In genomic region chr10:117709326-117709830, GRCm38 (mm10) we compare ENCODE assay signal across 8 mouse cellular contexts. TPM values are rescaled to one million over a fixed set of nuclear protein-coding genes. Genes with fewer than 3 reads are reported as not detected.
A peak's percentile ranks its signal among the peaks of the same experiment; 100 is the strongest.
DNase-seq lines count a peak whose midpoint lies in the region; ATAC-seq and TF ChIP-seq lines count a peak whose summit lies in the region.

No protein-coding gene starts in this region.

- no peak for DNase-seq in layer of hippocampus, adult 2 months (ENCODE audit: low spot score in 2 of 2)
- no peak for DNase-seq in layer of hippocampus, postnatal 10 days (ENCODE audit: low spot score in 2 of 2)
- no peak for DNase-seq in embryonic facial prominence, embryonic 11.5 days (ENCODE audit: low spot score)
- DNase-seq in intestine, embryonic 14.5 days (ENCODE audit: low spot score) = no peak
- no peak for DNase-seq in frontal cortex, postnatal 25 days (ENCODE audit: low spot score in 2 of 2)
- no peak for DNase-seq in ovary, postnatal 14 days (ENCODE audit: low spot score)
- DNase-seq in embryo, embryonic 11 days = no peak

- no peak for TF ChIP-seq POLR2A in myocyte (IDR thresholded peaks at IDR 0.05; ENCODE audit: insufficient read length, low read depth)

- H3K27ac ChIP-seq in layer of hippocampus, adult 2 months = peak overlapping the region; percentile 100
- H3K27ac ChIP-seq in embryonic facial prominence, embryonic 11.5 days (replicated peaks; ENCODE audit: low read depth, low read length) = no peak overlapping the region
- H3K27ac ChIP-seq in intestine, embryonic 14.5 days (ENCODE audit: low read depth) = no peak overlapping the region; the same call in 1 of the 2 replicates

- H3K9ac ChIP-seq in embryonic facial prominence, embryonic 11.5 days (replicated peaks; ENCODE audit: low read length) = peak overlapping the region; percentile 98
- peak overlapping the region; percentile 96 for H3K9ac ChIP-seq in intestine, embryonic 14.5 days (ENCODE audit: low read length)

- H3K4me2 ChIP-seq in embryonic facial prominence, embryonic 11.5 days (ENCODE audit: low read depth, low read length) = peak overlapping the region; percentile 73
- peak overlapping the region; percentile 91 for H3K4me2 ChIP-seq in intestine, embryonic 14.5 days (ENCODE audit: low read length)
- peak overlapping the region; percentile 70 for H3K4me2 ChIP-seq in myocyte (ENCODE audit: low read depth)

- no peaks in the 10 kb centered on the region; the same call in 1 of the 2 replicates for H3K36me3 ChIP-seq in embryonic facial prominence, embryonic 11.5 days (replicated peaks; ENCODE audit: control insufficient read depth, insufficient read depth, low read depth, low read length)
- H3K36me3 ChIP-seq in intestine, embryonic 14.5 days (ENCODE audit: control insufficient read depth, insufficient read depth, low read length) = peaks cover 41% of the 10 kb centered on the region
- peaks cover 26% of the 10 kb centered on the region for H3K36me3 ChIP-seq in myocyte (ENCODE audit: control insufficient read depth, insufficient read depth)

- H3K4me1 ChIP-seq in embryonic facial prominence, embryonic 11.5 days (ENCODE audit: control insufficient read depth, insufficient read depth, low read length) = no peaks in the 10 kb centered on the region
- peaks cover 13% of the 10 kb centered on the region for H3K4me1 ChIP-seq in intestine, embryonic 14.5 days (replicated peaks; ENCODE audit: control insufficient read depth, insufficient read depth, low read length)

- no peak for ATAC-seq in embryonic facial prominence, embryonic 11.5 days (replicated peaks; ENCODE audit: insufficient number of reproducible peaks, low FRiP score, low TSS enrichment, low read depth)
- ATAC-seq in intestine, embryonic 14.5 days (replicated peaks; ENCODE audit: low FRiP score, low TSS enrichment, low read depth) = no peak

- WGBS in embryonic facial prominence, embryonic 11.5 days = 53% methylated on average over 12 of the region's 12 CpGs
- WGBS in intestine, embryonic 14.5 days = 46% methylated on average over 12 of the region's 12 CpGs

- no peak for TF ChIP-seq CTCF in layer of hippocampus, adult 2 months (conservative IDR thresholded peaks at IDR 0.05)

- no peaks in the 10 kb centered on the region for H3K27me3 ChIP-seq in embryonic facial prominence, embryonic 11.5 days (ENCODE audit: control insufficient read depth, insufficient read depth, low read length)
- H3K27me3 ChIP-seq in intestine, embryonic 14.5 days (replicated peaks; ENCODE audit: control insufficient read depth, insufficient read depth, low read length) = no peaks in the 10 kb centered on the region
- no peaks in the 10 kb centered on the region for H3K27me3 ChIP-seq in myocyte (ENCODE audit: control insufficient read depth, insufficient read depth, insufficient read length)

- peaks cover 55% of the 10 kb centered on the region for H3K79me2 ChIP-seq in myocyte (ENCODE audit: control insufficient read depth, insufficient read depth)

- peak overlapping the region; percentile 98 for H3K4me3 ChIP-seq in layer of hippocampus, adult 2 months
- H3K4me3 ChIP-seq in embryonic facial prominence, embryonic 11.5 days (ENCODE audit: low read depth, low read length) = peak overlapping the region; percentile 81
- H3K4me3 ChIP-seq in intestine, embryonic 14.5 days (ENCODE audit: low read depth, low read length) = peak overlapping the region; percentile 62
- H3K4me3 ChIP-seq in myocyte = peak overlapping the region; percentile 86

- no peaks in the 10 kb centered on the region for H3K9me3 ChIP-seq in embryonic facial prominence, embryonic 11.5 days (replicated peaks; ENCODE audit: control insufficient read depth, low read length)
- no peaks in the 10 kb centered on the region for H3K9me3 ChIP-seq in intestine, embryonic 14.5 days (ENCODE audit: control insufficient read depth, low read length)

- H3ac ChIP-seq in myocyte (ENCODE audit: control insufficient read depth, insufficient read length) = peak overlapping the region; percentile 74

TF ChIP-seq in myocyte, 11 proteins besides CTCF, POLR2A, EP300 and RAD21:
- no peak for TF ChIP-seq TCF3 (IDR thresholded peaks at IDR 0.05; ENCODE audit: insufficient read length, low read depth)
- TF ChIP-seq TCF12 (IDR thresholded peaks at IDR 0.05; ENCODE audit: insufficient read depth, poor library complexity, severe bottlenecking) = no peak
- no peak for TF ChIP-seq REST (IDR thresholded peaks at IDR 0.05; ENCODE audit: insufficient read depth, insufficient read length)
- TF ChIP-seq MYOG (IDR thresholded peaks at IDR 0.05; ENCODE audit: control insufficient read depth in 1 of 3, insufficient read depth in 1 of 3, insufficient read length in 2 of 3, low read depth in 2 of 3) = no peak
- TF ChIP-seq USF1 (IDR thresholded peaks at IDR 0.05; ENCODE audit: low read depth) = no peak
- TF ChIP-seq POLR2AphosphoS2 (IDR thresholded peaks at IDR 0.05; ENCODE audit: insufficient read length, low read depth) = no peak
- no peak for TF ChIP-seq CEBPB (IDR thresholded peaks at IDR 0.05; ENCODE audit: insufficient read depth, poor library complexity, severe bottlenecking)
- no peak for TF ChIP-seq MAX (IDR thresholded peaks at IDR 0.05; ENCODE audit: low read depth)
- TF ChIP-seq E2F4 (IDR thresholded peaks at IDR 0.05; ENCODE audit: insufficient read depth) = no peak
- TF ChIP-seq SRF (IDR thresholded peaks at IDR 0.05; ENCODE audit: control insufficient read depth, insufficient read length, low read depth) = no peak

RNA-seq across cellular contexts. Expression of gene Mdm2, which starts 1.2 kb away (rescaled TPM):
- 10 to 100 TPM; 55.1 to 66.0 TPM for total RNA-seq in layer of hippocampus, adult 2 months (2021)
- 10 to 100 TPM; 51.5 to 57.3 TPM for total RNA-seq in layer of hippocampus, postnatal 10 days (2021)
- polyA plus RNA-seq in embryonic facial prominence, embryonic 11.5 days (2014; fragmentation: Nextera tagmentation; extraction: Ambion mirVana) = 47.7 and 50.5 TPM in 2 replicates
- polyA plus RNA-seq in intestine, embryonic 14.5 days (2014; fragmentation: Nextera tagmentation; extraction: Ambion mirVana) = 39.7 and 46.7 TPM in 2 replicates
- polyA plus RNA-seq in myocyte (2012; fragmentation: generic; extraction: Trizol) = 23.2 TPM

RNA-seq across cellular contexts. Expression of gene Slc35e3, which starts 36.8 kb away (rescaled TPM):
- 10 to 100 TPM; 31.4 to 33.1 TPM for total RNA-seq in layer of hippocampus, adult 2 months (2021)
- 10 to 100 TPM; 31.1 to 34.6 TPM for total RNA-seq in layer of hippocampus, postnatal 10 days (2021)
- 20.1 and 22.2 TPM in 2 replicates for polyA plus RNA-seq in embryonic facial prominence, embryonic 11.5 days (2014; fragmentation: Nextera tagmentation; extraction: Ambion mirVana)
- 10.8 and 12.6 TPM in 2 replicates for polyA plus RNA-seq in intestine, embryonic 14.5 days (2014; fragmentation: Nextera tagmentation; extraction: Ambion mirVana)
- polyA plus RNA-seq in myocyte (2012; fragmentation: generic; extraction: Trizol) = 9.2 TPM
